Mouse (Mus musculus): ENCODE data around the gene Kcnip3.

The Kcnip3 gene

DNA sequence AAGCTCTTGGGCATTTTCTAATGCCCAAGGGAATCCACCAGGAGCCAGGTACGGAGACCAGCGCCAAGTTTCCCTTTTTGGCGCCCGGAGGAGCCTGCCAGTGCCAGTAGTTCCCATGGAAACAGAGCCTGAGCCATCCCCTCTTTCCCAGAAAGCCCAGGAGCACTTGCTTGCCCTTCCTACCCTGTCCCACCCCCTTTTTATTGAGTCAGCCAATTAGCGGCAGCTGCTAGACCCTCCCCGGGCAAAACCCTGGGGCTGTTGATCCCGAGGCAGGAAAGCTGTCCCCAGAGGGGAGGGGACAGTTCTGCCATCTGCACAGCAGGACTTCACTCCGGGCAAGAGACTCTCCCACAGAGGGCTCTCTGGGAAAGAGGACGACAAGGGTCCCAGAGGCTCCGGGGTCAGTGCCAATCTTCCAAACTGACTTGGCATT lies at the start of gene Kcnip3:
Kcnip3 (minus strand) TSS at position 89 of the 436 bp plus-strand sequence.
- peak in 1 of 2 experiments; percentile 60 for DNase-seq (ENCODE audit: low spot score in 2 of 2)

- DNase-seq (ENCODE audit: low spot score in 2 of 2): peak; percentile 93 to 94
These were observed 37.4 kb upstream of the Kcnip3 start for GRCm38 (mm10) chr2:127559070-127559966.

DNA sequence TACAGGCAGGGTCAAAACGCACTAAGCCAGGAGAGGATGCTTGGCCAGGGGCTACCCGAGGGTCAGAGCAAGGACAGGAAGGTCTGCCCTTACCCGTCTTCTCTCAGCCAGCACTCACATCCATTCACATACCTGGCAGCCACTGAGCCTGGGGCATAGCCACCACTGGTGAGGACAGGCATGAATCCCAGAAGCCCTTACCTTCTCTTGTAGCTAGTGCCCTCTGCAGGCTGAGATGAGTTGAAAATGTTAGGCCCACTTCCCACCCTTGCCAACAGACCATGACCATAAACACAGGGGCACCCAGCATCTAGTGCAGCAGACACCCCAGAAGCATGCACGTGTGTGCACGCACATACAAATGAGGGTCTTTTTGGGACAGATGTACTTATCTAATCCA lies 29.2 kb upstream of the Kcnip3 start:
- DNase-seq (ENCODE audit: low spot score in 2 of 2): peak in 1 of 2 experiments; percentile 44

GRCm38 (mm10) chr2:127550446-127550845 lies 28.6 kb upstream of the Kcnip3 start:
- no peak for DNase-seq (ENCODE audit: low spot score in 2 of 2)

DNA sequence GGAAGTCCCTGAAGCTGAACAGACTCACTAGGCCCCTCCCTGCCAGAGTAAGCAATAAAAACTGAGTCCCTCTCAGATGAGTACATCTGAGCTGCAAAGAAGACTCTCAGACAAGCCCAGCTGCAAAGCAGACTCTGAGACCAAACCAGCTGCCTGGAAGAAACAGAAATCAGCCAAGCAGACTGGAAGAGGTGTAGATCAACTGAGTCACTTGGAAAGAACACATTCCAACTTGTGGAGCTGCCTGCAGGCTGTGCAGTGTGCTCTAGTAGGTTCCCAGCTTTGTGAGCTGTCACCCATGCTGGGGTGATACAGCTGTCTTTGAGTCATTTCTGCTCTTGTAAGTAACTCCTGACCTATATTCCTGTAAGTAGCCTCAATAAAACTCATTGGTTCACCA lies 27.8 kb upstream of the Kcnip3 start:
- DNase-seq (ENCODE audit: low spot score in 2 of 2): no peak

DNA sequence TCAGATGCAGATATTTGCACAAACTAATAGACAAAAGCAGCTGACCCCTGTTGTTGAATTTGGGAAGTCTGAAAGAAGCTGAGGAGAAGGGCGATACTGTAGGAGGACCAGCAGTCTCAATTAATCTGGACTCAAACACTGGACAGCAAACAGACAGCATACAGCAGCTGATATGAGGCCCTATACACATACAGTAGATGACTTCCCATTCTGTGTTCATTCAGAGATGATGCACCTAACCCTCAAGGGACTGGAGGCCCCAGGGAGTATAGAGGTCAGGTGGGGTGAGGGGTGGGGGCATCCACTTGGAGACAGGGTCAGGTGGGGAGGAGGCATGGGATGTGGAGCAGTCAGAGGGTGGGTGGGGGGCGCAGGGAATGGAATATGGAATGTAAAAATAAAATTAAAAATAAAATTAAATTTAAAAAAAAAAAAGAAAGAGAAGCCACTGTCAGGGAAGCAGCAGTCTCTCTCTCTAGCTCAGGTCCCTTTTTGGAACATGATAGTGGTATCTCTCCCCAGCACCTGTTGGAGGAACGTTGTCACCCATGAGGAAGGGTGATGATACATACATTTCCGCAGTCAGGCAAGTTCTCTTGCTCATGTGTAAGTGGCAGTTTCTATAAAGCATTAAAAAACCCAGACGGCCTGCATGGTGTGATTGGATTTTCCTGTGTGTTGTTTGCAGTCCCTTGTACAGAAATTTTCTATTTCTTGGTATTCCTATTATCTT lies 26.6 kb upstream of the Kcnip3 start:
- DNase-seq (ENCODE audit: low spot score in 2 of 2): no peak

- DNase-seq (ENCODE audit: low spot score in 2 of 2): no peak
These were observed 19.8 kb upstream of the Kcnip3 start for GRCm38 (mm10) chr2:127541697-127542096.

GRCm38 (mm10) chr2:127541185-127541584 lies 19.3 kb upstream of the Kcnip3 start, which contains the start of gene Prom2:
Prom2 (minus strand) TSS chr2:127541467.
- DNase-seq (ENCODE audit: low spot score in 2 of 2): no peak

DNA sequence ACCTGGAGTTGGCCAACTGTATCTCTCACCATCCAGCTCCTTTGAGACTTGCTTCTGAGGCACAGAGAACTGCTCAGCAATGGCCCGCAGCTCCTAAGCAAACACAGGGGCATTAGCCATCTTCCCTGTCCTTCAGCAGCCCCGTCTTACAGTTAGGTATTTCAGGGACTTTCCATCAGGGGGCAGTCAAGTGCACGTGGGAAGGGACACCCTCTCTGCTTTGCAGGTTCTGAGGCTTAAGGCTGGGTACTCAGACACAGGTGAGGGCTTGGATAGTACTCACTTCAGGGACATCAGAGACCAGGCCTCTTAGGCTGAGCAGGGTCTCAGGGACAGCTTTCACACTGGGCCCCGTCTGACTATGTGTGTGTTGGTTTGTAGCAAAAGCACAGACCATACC lies 17.6 kb upstream of the Kcnip3 start:
- DNase-seq (ENCODE audit: low spot score in 2 of 2): no peak

GRCm38 (mm10) chr2:127537548-127537947 lies 15.7 kb upstream of the Kcnip3 start:
- peak in 1 of 2 experiments; percentile 38 for DNase-seq (ENCODE audit: low spot score in 2 of 2)

DNA sequence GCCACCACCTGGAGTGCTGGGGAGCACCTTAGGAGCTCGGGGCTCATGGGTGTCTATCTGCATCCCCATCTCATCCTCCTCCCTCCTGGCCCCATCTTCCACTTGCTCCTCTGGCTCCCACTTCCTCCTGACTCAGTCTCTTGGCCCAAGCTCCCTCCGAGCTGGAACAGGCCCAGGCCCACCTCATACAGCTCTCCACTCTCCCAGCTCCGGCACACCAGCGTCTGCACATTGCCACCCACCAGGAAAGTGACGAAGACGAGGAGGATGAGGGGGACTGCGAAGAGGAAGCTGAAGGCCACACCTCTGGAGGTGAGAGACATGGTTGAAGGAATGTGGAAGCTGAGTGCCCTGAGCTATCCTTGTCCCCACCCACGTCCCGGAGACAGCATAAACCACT lies 13.5 kb upstream of the Kcnip3 start:
- DNase-seq (ENCODE audit: low spot score in 2 of 2): peak; percentile 36 to 63

GRCm38 (mm10) chr2:127532379-127532778 lies 10.5 kb upstream of the Kcnip3 start:
- DNase-seq (ENCODE audit: low spot score in 2 of 2): no peak

- DNase-seq (ENCODE audit: low spot score in 2 of 2): no peak
These were observed 9.7 kb upstream of the Kcnip3 start for GRCm38 (mm10) chr2:127531592-127531991.

DNA sequence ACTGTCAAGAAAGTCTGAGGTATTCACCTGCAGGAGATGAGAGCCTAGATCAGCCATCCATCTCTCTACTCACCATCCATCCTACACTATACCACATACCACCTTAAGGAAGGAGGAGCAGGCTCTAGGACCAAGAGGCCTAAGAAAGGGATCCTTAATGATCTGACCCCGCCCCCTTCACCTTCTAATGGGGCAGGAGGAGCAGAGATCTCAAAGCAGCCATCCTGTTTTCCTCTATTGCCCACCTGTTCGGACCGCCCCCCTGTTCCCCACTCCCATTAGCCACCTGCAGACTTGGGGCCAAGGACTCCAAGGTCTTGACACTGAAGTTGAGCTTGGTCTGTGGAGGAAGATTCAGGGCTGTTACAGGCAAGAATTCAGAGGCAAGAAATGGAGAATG lies 8.5 kb upstream of the Kcnip3 start:
- DNase-seq (ENCODE audit: low spot score in 2 of 2): no peak

DNA sequence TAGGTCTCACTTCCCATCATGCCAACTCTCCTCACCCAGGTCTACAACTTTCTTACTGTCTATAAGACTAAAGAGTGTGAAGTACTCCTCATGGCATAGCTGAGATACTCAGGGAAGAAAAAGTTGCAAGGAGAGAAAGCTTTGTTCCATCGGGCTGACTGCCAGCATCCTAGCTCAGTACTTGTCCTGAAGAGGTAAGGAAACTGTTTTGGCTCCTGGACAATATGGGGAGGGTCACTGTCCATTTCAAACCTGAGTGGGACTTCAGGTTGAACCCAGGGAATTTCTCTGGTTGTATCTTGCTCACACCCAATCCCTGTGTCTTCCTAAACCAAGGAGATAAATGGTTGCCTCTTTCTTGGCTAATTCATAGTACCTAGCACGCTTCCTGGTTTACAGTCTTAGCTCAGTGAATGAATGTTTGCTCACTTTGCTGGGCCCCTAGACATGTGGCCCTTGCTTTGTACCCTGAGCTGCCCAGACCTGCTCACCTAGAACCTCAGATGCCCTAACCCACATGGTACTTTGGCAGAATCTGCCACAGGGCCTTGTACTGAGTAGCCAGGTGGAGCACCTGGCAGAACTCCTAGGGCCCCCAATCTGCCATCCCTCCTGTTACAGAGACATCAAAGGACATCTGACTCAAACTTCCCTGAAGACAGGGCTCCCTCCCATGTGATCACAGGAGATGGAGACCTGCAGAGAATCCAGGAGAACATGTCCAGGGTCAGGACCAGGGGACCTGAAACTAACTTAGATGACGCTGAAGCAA lies 3.3 kb upstream of the Kcnip3 start:
- DNase-seq (ENCODE audit: low spot score in 2 of 2): no peak

DNA sequence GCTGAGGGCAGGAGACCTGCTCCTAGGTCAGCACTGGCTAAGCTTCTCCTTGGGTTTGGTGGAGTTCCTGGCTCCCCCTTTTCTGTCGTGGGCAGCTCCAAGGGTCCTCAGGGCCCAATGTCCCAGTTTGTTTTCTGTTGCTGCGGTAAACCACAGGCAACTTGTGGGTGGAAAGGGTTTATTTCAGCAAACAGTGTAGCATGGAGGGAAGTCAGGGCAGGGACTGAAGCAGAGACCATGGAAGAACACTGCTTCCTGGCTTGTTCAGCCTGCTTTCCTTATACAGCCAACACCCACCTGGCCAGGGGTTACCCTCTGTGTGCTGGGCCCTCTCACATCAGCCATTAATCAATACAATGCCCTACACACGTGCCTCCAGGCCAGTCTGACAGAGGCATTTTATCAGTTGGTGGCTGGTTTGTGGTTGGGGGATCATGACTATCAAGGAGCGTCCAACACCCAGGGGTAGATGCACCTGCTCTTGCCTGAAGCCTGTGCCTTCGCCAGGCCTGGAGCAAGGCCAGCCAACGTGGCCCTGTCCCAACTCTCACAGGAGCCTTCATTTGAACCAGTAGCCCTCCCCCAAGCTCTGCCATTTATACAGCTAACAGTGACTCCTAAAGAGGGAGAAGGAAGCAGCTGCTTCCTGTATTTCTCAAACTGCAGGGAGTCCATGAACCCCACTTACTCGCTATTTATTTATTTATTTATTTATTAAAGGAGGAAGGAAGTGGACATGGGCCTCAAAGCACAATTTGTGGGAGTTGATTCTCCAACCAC lies 2.2 kb upstream of the Kcnip3 start:
- no peak for DNase-seq (ENCODE audit: low spot score in 2 of 2)

DNA sequence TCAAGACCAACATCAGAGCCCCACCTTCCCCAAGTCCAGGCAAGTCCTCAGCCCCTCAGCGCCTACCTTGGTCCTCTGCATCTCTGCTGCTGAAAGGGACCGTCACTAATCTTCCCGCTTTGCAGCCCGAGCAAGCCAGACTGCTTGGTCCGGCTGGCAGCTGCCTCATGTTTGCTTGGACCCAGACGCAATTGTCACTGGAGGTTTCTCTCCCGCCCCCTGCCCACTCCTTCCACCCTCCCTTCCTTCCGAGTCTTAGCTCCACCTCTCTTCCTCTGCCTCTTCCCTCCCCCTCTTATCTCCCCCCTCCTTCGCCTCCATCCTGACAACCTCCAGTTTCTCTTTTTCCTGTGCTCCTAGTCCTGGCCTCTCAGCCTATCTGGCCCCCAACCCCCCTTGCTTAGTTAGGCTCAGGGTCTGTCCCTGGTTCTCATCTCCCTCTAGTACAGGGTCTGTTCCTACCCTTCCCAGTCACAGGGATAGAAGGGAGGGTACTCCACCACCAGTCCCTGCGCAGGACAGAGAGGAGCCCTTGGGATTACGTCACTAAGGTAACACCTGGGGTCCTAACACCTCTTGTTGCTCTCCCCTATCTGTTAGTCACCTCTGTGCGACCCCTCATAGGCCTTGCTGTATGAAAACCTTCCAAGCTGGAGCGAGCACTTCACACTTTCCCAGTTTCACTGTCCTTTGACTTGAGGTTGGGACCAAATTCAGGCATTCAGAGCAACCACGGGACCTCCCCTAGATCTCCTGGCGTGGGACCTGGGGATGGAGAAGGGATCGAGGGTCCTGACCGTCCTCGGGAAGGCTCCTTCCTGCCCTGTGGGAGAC lies 505 bp downstream of the Kcnip3 start:
- peak; percentile 53 to 56 for DNase-seq (ENCODE audit: low spot score in 2 of 2)

- no peak for DNase-seq (ENCODE audit: low spot score in 2 of 2)
These were observed 1.8 kb downstream of the Kcnip3 start for GRCm38 (mm10) chr2:127520123-127520522.

- no peak for DNase-seq (ENCODE audit: low spot score in 2 of 2)
These were observed 2.6 kb downstream of the Kcnip3 start for GRCm38 (mm10) chr2:127519308-127519707.

GRCm38 (mm10) chr2:127518831-127519230 lies 3.1 kb downstream of the Kcnip3 start:
- DNase-seq (ENCODE audit: low spot score in 2 of 2): no peak

All from frontal cortex, postnatal 25 days (tissue).